Mouse (Mus musculus) intestine, postnatal 0 days (tissue): ENCODE data around the gene Smurf2. TPM values are rescaled to one million over a fixed set of nuclear protein-coding genes. Genes with fewer than 3 reads are reported as not detected.
"Not testable (repeated sequence)": the region's sequence is repeated elsewhere in the genome, so short reads cannot be mapped to it uniquely, and the experiment has no call there.

Experiments
- ATAC-seq: fragments of 200-750 bp; cut with Nextera tagmentation; 2 replicates; pipeline ENCODE4 v1.8.0; 2017; ENCODE audit warnings: mild to moderate bottlenecking, moderate TSS enrichment, moderate library complexity
- H3K27ac ChIP-seq: fragments of 300-500 bp; sonication (generic); 2 replicates; pipeline ENCODE4 v1.5.1; 2014; ENCODE audit warnings: mild to moderate bottlenecking, low read depth, low read length, moderate library complexity
- H3K27me3 ChIP-seq: fragments of 300-500 bp; sonication (generic); replicated peaks from 2 replicates; pipeline ENCODE4 v1.6.1; 2014; ENCODE audit warnings: low read length, mixed read lengths; ENCODE audit not compliant: control insufficient read depth, insufficient read depth
- H3K36me3 ChIP-seq: fragments of 300-500 bp; sonication (generic); 2 replicates; pipeline ENCODE4 v1.6.1; 2014; ENCODE audit warnings: mild to moderate bottlenecking, moderate library complexity; ENCODE audit not compliant: control insufficient read depth, insufficient read depth
- H3K4me1 ChIP-seq: fragments of 300-500 bp; sonication (generic); replicated peaks from 2 replicates; pipeline ENCODE4 v1.6.1; 2014; ENCODE audit warnings: antibody characterized with exemption, low read length, mixed read lengths; ENCODE audit not compliant: control insufficient read depth, insufficient read depth
- H3K4me2 ChIP-seq: fragments of 300-500 bp; sonication (generic); replicated peaks from 2 replicates; pipeline ENCODE4 v1.6.1; 2014; ENCODE audit warnings: low read depth, mild to moderate bottlenecking, moderate library complexity
- H3K4me3 ChIP-seq: fragments of 300-500 bp; sonication (generic); 2 replicates; pipeline ENCODE4 v1.5.1; 2014; ENCODE audit warnings: low read depth, low read length
- H3K9ac ChIP-seq: fragments of 300-500 bp; sonication (generic); 2 replicates; pipeline ENCODE4 v1.6.1; 2014; ENCODE audit warnings: mild to moderate bottlenecking, low read depth, low read length
- H3K9me3 ChIP-seq: fragments of 300-500 bp; sonication (generic); 2 replicates; pipeline ENCODE4 v1.6.1; 2016; ENCODE audit warnings: mixed run types; ENCODE audit not compliant: control insufficient read depth
- CTCF ChIP-seq: sonication (generic); IDR thresholded peaks from 2 replicates; pipeline ENCODE4 v1.5.1; 2016; ENCODE audit warnings: low read depth, mild to moderate bottlenecking, control low read depth, antibody characterized with exemption, moderate library complexity
- WGBS: fragments of 180-500 bp; shearing (Covaris S2); extraction: QIAGEN DNeasy Blood & Tissue Kit; methylation state at CpG from one replicate; pipeline ENCODE4 v1.1.7; 2014; 5-methylcytosine and 5-hydroxymethylcytosine counted together
- polyA plus RNA-seq: library from polyadenylated mRNA; unstranded; fragments of >200 nt; fragmentation: Nextera tagmentation; extraction: Ambion mirVana; gene quantifications from 2 replicates; pipeline ENCODE4 v1.2.1, GENCODE M21; 2015

The Smurf2 gene
- polyA plus RNA-seq, 1 experiment from 2014 or later, result 8.0 TPM

DNA sequence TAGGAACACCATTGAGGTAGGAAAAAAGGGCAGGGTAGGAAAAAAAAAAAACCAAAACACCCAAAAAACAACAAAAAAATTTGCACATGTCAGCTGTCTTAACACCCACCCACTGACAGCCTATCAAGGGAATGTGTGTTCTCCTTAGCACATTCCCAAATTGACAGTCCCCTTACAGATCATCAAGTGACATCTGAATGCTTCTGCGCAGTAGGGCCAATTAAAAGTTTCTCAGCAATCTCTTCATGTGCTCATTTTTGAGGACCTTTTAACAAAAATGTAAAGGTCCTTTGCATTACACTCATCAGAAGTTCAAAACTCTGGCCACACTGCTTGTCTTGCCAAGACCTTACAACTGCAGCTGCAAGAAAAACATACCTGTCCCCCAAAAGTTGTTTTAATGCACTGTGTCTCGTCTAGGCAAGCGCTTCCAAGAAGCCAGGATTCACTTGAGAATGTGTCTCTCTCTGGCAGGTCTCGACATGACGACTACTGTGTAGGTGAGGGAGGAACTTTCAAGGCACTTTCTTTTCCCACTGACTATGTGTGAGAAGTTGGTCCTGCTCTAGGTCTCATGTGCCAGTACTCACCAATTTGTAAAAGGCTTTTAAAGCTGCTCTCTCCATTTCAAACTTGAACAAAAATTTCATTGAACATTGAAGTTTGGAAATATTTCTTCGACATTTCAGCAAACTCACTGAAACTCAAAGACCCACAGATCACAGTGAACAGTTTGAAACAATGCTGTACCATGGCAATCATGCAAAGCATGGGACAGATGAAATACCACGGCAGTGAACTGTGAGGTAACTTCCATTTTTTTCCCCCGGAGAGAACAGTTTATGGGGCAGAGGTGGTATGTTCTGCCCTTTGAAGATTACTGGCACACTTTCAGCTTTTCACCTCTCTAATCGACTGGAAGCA, 137.4 kb downstream of the Smurf2 start:
- ATAC-seq, result no peak
- 68% methylated on average over 9 of the region's 9 CpGs for WGBS
- 0 out of 2 replicates have a peak overlapping the region, but pooled peaks have one; percentile 36 for H3K27ac ChIP-seq
- no peaks in the 10 kb centered on the region for H3K4me1 ChIP-seq
- TF ChIP-seq CTCF, result no peak
- no peak overlapping the region for H3K4me3 ChIP-seq
- no peak overlapping the region for H3K4me2 ChIP-seq
- H3K9ac ChIP-seq, result no peak overlapping the region
- no peaks in the 10 kb centered on the region for H3K9me3 ChIP-seq
- H3K27me3 ChIP-seq, result no peaks in the 10 kb centered on the region
- H3K36me3 ChIP-seq, result peaks cover 48% of the 10 kb centered on the region

DNA sequence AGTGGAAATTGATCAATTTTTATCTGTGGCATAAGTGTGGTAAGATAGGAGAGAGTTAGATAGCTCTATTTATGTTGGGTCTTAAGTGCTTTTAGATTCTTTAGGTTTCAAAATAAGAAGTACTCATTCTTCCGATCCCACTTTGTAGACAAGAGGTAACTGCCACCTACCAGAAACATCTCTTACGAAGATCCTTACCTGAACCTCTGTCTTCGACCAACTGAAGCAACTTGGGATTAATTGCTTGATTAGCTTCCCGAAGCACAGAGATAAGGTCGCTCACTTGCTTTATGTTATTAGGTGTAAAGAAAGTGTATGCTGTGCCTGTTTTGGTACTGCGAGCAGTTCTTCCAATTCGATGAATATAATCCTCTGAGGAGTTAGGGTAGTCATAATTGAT, 138.2 kb downstream of the Smurf2 start:
- H3K4me1 ChIP-seq, H3K27ac ChIP-seq, H3K27me3 ChIP-seq, ATAC-seq, H3K4me2 ChIP-seq, H3K4me3 ChIP-seq, H3K9ac ChIP-seq, H3K9me3 ChIP-seq: not testable (repeated sequence)
- 67% methylated on average over 7 of the region's 7 CpGs for WGBS
- peaks cover 48% of the 10 kb centered on the region for H3K36me3 ChIP-seq

DNA sequence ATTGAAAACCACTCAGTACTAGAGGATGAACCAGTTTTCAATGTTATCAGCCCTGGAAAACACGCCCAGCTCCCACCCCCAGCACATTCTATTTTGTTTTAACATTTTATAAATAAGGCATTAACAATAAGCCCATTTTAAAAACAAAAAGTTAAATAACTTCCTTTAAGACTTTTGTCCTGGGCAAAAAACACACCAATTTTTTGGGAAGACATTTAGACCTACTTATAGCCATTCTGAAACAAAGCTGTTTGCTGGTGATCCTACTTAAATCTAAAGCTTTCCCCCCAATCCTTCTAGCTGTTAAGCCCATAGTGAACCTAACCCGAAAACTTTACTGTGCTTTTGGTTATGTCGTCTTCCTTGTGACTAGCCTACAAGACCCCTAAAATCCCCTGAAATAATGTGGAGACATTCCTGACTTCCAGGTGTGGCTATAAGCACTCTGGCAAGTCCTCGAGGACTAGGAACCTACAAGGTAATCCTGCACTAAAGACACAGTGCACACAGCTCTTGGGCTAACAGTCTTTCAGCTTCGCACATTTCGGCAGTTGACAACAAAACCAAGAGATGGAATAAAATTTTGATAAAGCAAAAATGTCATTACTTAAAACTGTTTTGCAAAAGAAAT, 139.8 kb downstream of the Smurf2 start:
- 71% methylated on average over 6 of the region's 6 CpGs for WGBS
- Histone ChIP-seq H3K9ac (no peak overlapping the region), H3K27me3 (no peaks in the 10 kb centered on the region), H3K9me3 (no peaks in the 10 kb centered on the region), H3K4me2 (no peak overlapping the region), H3K36me3 (peaks cover 48% of the 10 kb centered on the region), H3K4me1 (no peaks in the 10 kb centered on the region), H3K27ac (peak overlapping the region; percentile 46; the same call in 1 of the 2 replicates), H3K4me3 (no peak overlapping the region)
- ATAC-seq, result no peak
- no peak for TF ChIP-seq CTCF

DNA sequence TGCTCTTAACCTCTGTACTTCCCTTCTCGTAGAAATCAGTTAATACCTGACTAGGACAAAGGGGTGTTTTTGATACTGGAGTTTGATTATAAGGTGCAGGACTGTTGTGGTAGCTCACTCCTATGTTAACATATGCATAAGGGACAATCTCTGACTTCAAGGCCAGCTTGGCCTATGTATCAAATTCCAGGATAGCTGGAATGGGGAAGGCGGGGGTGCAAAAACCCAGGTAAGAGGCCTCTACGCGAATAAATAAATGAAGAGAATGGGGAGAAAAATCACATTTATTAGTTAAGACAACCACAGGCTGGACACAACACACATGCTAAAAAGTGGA, 140.5 kb downstream of the Smurf2 start:
- no peaks in the 10 kb centered on the region for H3K9me3 ChIP-seq
- no peak overlapping the region for H3K9ac ChIP-seq
- no peaks in the 10 kb centered on the region for H3K4me1 ChIP-seq
- no peak for ATAC-seq
- no peak for TF ChIP-seq CTCF
- peak overlapping the region; percentile 90 for H3K27ac ChIP-seq
- H3K4me3 ChIP-seq, result no peak overlapping the region; the same call in 1 of the 2 replicates
- peak overlapping the region; percentile 77 for H3K4me2 ChIP-seq
- WGBS, result 53% methylated on average over 4 of the region's 4 CpGs
- H3K27me3 ChIP-seq, result no peaks in the 10 kb centered on the region
- H3K36me3 ChIP-seq, result peaks cover 48% of the 10 kb centered on the region

DNA sequence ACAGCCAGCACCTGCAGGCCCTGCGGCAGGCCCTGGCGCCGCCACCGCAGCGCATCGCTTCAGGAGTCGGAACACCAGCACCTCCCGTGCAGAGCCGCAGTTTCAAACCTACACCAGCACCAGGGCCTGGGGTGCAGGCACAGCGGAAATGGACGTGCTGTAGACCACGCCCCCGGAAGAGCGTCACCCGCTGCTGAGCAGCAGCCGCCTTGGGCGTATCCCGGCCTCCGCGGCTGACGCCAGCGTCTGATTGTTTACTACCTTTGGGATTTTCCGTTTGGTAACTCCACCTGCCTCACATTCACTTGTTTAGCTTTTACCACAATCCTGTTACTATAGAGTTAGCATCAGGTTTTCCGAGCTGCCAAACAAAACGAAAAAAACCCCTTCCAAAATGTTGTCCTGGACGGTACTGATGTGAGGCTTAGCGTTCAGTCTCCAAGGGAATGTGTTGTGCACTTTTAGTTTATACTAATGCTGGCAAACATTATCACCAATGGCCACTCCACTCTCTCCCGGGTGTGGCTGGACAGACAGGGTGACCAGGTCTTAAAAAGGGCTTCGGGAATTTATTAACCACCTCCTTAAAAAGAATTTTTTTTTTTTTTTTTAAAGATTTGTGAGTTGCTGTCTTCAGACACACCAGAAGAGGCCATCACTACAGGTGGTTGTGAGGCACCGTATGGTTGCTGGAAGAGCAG, 141.0 kb downstream of the Smurf2 start, which contains the start of gene Polg2:
Polg2 (minus strand) TSS at position 150 of the 701 bp plus-strand sequence.
- peak within 1 kb of the TSS; percentile 73 for H3K9ac ChIP-seq
- no peaks in the 10 kb centered on the region for H3K27me3 ChIP-seq
- H3K4me3 ChIP-seq, result peak within 1 kb of the TSS; percentile 55
- peak within 1 kb of the TSS; percentile 77 for H3K4me2 ChIP-seq
- TF ChIP-seq CTCF, result no peak
- peak within 1 kb of the TSS; percentile 90 for H3K27ac ChIP-seq
- H3K9me3 ChIP-seq, result no peaks in the 10 kb centered on the region
- no peaks in the 10 kb centered on the region for H3K4me1 ChIP-seq
- peak; percentile 92 for ATAC-seq
- WGBS, result under 1% methylated on average over 30 of the region's 30 CpGs
- peaks cover 48% of the 10 kb centered on the region for H3K36me3 ChIP-seq
